Mouse (Mus musculus): ENCODE measurements around the gene Htra2. TPM values are rescaled to one million over a fixed set of nuclear protein-coding genes. Genes with fewer than 3 reads are reported as not detected.

Htra2 gene
- total RNA-seq, 2 experiments from 2014 or later: 15.3 to 17.4 TPM

- no peak for DNase-seq (ENCODE audit: low spot score)
Observed at GRCm38 (mm10) chr6:83010010-83010409, 45.1 kb downstream of the Htra2 start.

GRCm38 (mm10) chr6:83008659-83009058, 46.4 kb downstream of the Htra2 start:
- no peak for DNase-seq (ENCODE audit: low spot score)

- no peak for DNase-seq (ENCODE audit: low spot score)
Observed at GRCm38 (mm10) chr6:83006114-83006513, 49.0 kb downstream of the Htra2 start.

- no peak for DNase-seq (ENCODE audit: low spot score)
Observed at GRCm38 (mm10) chr6:83005444-83006011, 49.5 kb downstream of the Htra2 start.

GRCm38 (mm10) chr6:83004872-83005271, 50.2 kb downstream of the Htra2 start:
- no peak for DNase-seq (ENCODE audit: low spot score)

- DNase-seq (ENCODE audit: low spot score): no peak
Observed at GRCm38 (mm10) chr6:83004309-83004708, 50.8 kb downstream of the Htra2 start.

GRCm38 (mm10) chr6:83003850-83004249, 51.2 kb downstream of the Htra2 start:
- no peak for DNase-seq (ENCODE audit: low spot score)

GRCm38 (mm10) chr6:83003082-83003481, 52.0 kb downstream of the Htra2 start:
- no peak for DNase-seq (ENCODE audit: low spot score)

Small RNA genes within 50 kb of the gene (microRNA-seq; reads per million reads assigned to microRNA genes)
- not detected for gene Mir3470a
- gene Mir7040: not detected

Other genes with a start within 250 kb of the Htra2 start
- gene Sema4f, start 115.5 kb downstream of the Htra2 start, total RNA-seq (2021): under 1 TPM in 1 of 2 experiments, not detected in 1; 0.07 TPM
- not detected for gene M1ap, start 108.4 kb downstream of the Htra2 start, total RNA-seq (2021)
- gene Dok1, start 21.8 kb downstream of the Htra2 start, total RNA-seq (2021): 1 to 10 TPM; 1.1 to 1.4 TPM
- gene Loxl3, start 21.1 kb downstream of the Htra2 start, total RNA-seq (2021): 1 to 10 TPM; 1.2 to 1.4 TPM
- gene Aup1, start 752 bp downstream of the Htra2 start, total RNA-seq (2021): 100 to 1,000 TPM in 1 of 2 experiments, 10 to 100 TPM in 1; 94.0 to 101 TPM
- gene Dqx1, start 2.6 kb upstream of the Htra2 start, total RNA-seq (2021): under 1 TPM; 0.27 to 0.45 TPM
- not detected for gene Tlx2, start 15.0 kb upstream of the Htra2 start, total RNA-seq (2021)
- gene Pcgf1, start 22.6 kb upstream of the Htra2 start, total RNA-seq (2021): 1 to 10 TPM; 9.1 to 9.3 TPM
- under 1 TPM; 0.28 to 0.39 TPM for gene Lbx2, start 31.1 kb upstream of the Htra2 start, total RNA-seq (2021)
- gene Ccdc142, start 46.3 kb upstream of the Htra2 start, total RNA-seq (2021): under 1 TPM; 0.90 to 0.94 TPM
- under 1 TPM; 0.53 to 0.76 TPM for gene Gm42688, start 46.3 kb upstream of the Htra2 start, total RNA-seq (2021)
- gene Mrpl53, start 53.8 kb upstream of the Htra2 start, total RNA-seq (2021): 100 to 1,000 TPM; 102 TPM
- 1 to 10 TPM; 6.2 to 6.5 TPM for gene Mogs, start 60.2 kb upstream of the Htra2 start, total RNA-seq (2021)
- 10 to 100 TPM; 46.4 to 46.7 TPM for gene Wbp1, start 66.3 kb upstream of the Htra2 start, total RNA-seq (2021)
- gene Ino80b, start 70.2 kb upstream of the Htra2 start, total RNA-seq (2021): 10 to 100 TPM; 15.6 to 15.7 TPM
- gene Rtkn, start 80.2 kb upstream of the Htra2 start, total RNA-seq (2021): 10 to 100 TPM in 1 of 2 experiments, 1 to 10 TPM in 1; 9.3 to 11.7 TPM
- gene Wdr54, start 101.1 kb upstream of the Htra2 start, total RNA-seq (2021): 1 to 10 TPM; 1.2 to 1.9 TPM
- gene 1700003E16Rik, start 101.1 kb upstream of the Htra2 start, total RNA-seq (2021): under 1 TPM in 1 of 2 experiments, not detected in 1; 0.14 TPM
- 100 to 1,000 TPM; 124 to 133 TPM for gene Dctn1, start 110.6 kb upstream of the Htra2 start, total RNA-seq (2021)
- not detected for gene Slc4a5, start 164.6 kb upstream of the Htra2 start, total RNA-seq (2021)

Measured in gastrocnemius, adult 18-20 months (tissue).